Mouse (Mus musculus) megakaryocyte, embryonic 14.5 days (primary cell): Measurements from ENCODE around the gene Eif4b. TPM values are rescaled to one million over a fixed set of nuclear protein-coding genes. Genes with fewer than 3 reads are reported as not detected.

Experiments used
- H3K27me3 ChIP-seq: replicated peaks from 2 replicates; pipeline ENCODE3; 2012; ENCODE audit warnings: inconsistent platforms
- H3K36me3 ChIP-seq: replicated peaks from 2 replicates; pipeline ENCODE3; 2012; ENCODE audit warnings: low read length, inconsistent platforms, mixed read lengths
- H3K4me1 ChIP-seq: 2 replicates; pipeline ENCODE4 v1.6.1; 2012; ENCODE audit warnings: inconsistent platforms
- H3K4me3 ChIP-seq: replicated peaks from 2 replicates; pipeline ENCODE3; 2012; ENCODE audit warnings: moderate library complexity, mild to moderate bottlenecking, inconsistent platforms
- H3K9me3 ChIP-seq: 2 replicates; pipeline ENCODE4 v1.6.1; 2012; ENCODE audit warnings: inconsistent platforms
- FLI1 ChIP-seq: IDR thresholded peaks from 2 replicates; pipeline ENCODE4 v1.6.1; 2012; ENCODE audit warnings: low read length, inconsistent platforms, mixed read lengths
- GATA1 ChIP-seq: IDR thresholded peaks from 3 replicates; pipeline ENCODE4 v1.6.1; 2012; ENCODE audit warnings: mixed read lengths, low read length, inconsistent platforms, borderline replicate concordance
- polyA plus RNA-seq: library from polyadenylated mRNA; stranded (reverse); fragments of >175 nt; gene quantifications from 2 replicates; pipeline ENCODE4 v1.2.3, GENCODE M21; 2012; ENCODE audit warnings: low replicate concordance; ENCODE audit not compliant: insufficient read depth

The Eif4b gene
- 18.2 and 102 TPM in 2 replicates for polyA plus RNA-seq

DNA sequence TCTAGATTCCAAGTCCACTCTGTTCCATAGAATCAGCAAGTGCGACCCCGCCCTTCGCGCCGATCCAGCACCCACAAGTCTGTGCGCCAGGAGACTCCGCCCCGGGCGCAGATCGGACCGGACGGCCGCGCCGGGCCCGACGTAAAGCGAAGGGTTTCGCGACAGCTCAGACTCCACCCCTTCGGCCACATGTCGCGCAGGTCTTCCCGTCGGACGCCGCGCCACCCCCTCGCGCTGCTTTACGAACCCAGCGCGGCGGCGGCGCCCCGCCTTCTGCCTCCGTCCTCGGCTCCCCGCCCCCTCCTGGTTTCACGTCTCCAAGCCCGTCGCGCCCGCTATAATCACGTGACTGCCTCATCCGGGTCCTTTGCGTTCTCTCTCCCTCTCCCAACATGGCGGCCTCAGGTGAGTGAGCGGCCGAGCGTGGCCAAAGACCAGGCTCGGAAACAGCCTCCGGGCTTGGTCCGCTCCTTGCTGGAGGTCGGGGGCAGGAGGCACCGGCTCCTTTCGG lies at the start of gene Eif4b:
Gene Eif4b (plus strand): TSS at position 215 of the 511 bp plus-strand sequence.
- Histone ChIP-seq H3K4me3 (peak within 1 kb of the TSS; percentile 97), H3K27me3 (peaks cover 3% of the 10 kb centered on the region), H3K36me3 (peaks cover 5% of the 10 kb centered on the region), H3K9me3 (no peaks in the 10 kb centered on the region), H3K4me1 (peaks cover 75% of the 10 kb centered on the region)
- TF ChIP-seq GATA1 (no peak), FLI1 (no peak)

DNA sequence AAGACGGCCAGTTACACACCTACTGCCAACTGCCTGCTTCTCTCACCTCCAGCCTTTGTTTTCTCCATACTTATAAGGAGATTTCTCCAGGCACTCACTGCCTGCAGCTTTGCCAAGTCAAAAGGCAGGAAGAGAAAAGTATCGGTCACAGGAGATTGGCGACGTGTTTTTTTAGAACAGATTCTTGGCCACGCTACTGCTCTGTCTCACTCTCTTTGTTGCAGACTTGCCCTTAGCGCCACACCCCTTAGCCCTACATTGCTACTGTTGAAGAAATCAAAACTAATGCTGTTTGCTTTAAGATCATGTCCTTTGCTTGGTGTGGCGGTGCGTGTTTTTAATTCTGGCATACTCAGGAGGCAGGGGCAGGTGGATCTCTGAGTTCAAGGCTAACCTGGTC lies 49.7 kb upstream of the Eif4b start:
- TF ChIP-seq FLI1 (no peak), GATA1 (no peak)
- Histone ChIP-seq H3K36me3 (no peaks in the 10 kb centered on the region), H3K27me3 (peaks cover 64% of the 10 kb centered on the region), H3K4me3 (no peak overlapping the region), H3K4me1 (peaks cover 15% of the 10 kb centered on the region), H3K9me3 (0 out of 2 replicates have a peak, but pooled peaks cover 3% of the 10 kb centered on the region)

DNA sequence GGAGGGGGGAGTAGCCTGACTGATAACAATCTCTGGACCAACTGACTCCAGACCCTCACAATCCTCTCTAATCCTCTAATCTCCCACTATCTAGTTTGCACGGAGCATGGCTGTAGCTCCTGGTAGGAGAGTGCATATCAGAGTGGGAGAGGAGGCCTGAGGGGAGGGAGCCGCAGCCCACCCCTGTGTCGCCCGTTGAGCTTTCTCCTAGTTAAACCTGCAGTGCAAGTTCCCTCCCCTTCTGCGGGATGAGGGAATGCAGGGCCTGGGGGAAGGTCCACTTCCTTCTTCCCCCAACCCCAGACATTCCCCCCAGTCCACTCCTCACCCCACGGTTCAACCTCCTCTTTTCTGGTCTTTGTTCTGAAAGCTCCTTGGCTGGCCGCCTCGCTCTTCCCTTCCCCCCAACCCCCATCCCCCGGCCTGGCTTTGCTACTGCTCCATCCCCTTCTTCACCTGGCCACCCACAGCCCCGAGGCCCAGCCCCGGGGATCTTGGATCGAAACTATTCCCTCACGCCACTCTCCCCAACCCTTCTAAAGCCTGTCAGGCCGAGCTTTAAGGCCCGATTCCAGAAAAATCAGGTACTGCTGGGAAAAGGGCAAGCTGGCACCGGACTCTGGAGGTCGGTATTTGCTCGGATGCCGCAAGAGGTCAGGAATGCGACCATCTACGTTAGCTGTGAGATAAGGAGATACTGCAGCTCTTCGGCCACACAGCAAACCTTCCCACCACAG lies 48.3 kb upstream of the Eif4b start:
- Histone ChIP-seq H3K4me3 (peak overlapping the region; percentile 83), H3K4me1 (peaks cover 15% of the 10 kb centered on the region), H3K36me3 (no peaks in the 10 kb centered on the region), H3K9me3 (no peaks in the 10 kb centered on the region), H3K27me3 (peaks cover 72% of the 10 kb centered on the region)
- TF ChIP-seq GATA1 (no peak), FLI1 (no peak)

DNA sequence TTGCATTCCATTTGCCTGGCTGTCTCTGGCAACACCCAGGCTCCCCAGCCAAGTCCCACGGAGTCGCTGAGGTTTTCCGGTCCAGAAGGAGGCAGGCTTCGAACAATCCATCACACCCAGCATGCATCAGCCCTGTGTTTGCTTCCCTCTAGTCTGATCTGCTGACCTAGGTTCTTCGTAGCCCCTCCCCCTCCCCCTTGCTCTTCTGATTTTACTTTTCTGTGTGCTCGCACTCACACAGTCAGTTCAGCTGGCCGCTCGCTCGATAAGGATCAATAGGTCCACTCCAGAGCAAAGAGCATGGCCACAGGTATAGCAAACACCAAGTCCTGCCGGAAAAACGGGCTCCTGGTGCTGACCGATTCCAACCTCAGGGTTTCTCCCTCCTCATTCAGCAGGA lies 47.1 kb upstream of the Eif4b start:
- Histone ChIP-seq H3K36me3 (no peaks in the 10 kb centered on the region), H3K4me3 (peak overlapping the region; percentile 59), H3K9me3 (no peaks in the 10 kb centered on the region), H3K4me1 (peaks cover 15% of the 10 kb centered on the region), H3K27me3 (peaks cover 82% of the 10 kb centered on the region)
- TF ChIP-seq FLI1: no peak
- TF ChIP-seq GATA1: no peak

DNA sequence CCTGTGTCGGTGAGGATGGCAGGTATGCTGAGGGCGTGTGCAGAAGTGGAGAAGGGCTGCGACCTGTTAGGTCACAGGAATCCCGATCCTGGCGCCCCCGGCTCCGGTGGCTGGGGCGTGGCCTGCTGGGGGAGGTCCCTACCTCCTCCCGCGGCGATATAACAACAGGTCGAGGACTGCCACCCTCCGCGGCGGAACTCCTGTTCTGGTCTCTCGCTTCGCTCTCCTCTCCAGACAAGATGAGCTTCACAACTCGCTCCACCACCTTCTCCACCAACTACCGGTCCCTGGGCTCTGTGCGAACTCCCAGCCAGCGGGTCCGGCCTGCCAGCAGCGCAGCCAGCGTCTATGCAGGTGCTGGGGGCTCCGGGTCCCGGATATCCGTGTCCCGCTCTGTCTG lies 45.5 kb upstream of the Eif4b start, which contains the start of gene Krt18:
Gene Krt18 (plus strand): TSS at position 141 of the 400 bp plus-strand sequence.
- TF ChIP-seq FLI1 (no peak), GATA1 (no peak)
- Histone ChIP-seq H3K27me3 (peaks cover 85% of the 10 kb centered on the region), H3K36me3 (no peaks in the 10 kb centered on the region), H3K4me3 (peak within 1 kb of the TSS; percentile 19), H3K4me1 (peaks cover 15% of the 10 kb centered on the region), H3K9me3 (no peaks in the 10 kb centered on the region)

DNA sequence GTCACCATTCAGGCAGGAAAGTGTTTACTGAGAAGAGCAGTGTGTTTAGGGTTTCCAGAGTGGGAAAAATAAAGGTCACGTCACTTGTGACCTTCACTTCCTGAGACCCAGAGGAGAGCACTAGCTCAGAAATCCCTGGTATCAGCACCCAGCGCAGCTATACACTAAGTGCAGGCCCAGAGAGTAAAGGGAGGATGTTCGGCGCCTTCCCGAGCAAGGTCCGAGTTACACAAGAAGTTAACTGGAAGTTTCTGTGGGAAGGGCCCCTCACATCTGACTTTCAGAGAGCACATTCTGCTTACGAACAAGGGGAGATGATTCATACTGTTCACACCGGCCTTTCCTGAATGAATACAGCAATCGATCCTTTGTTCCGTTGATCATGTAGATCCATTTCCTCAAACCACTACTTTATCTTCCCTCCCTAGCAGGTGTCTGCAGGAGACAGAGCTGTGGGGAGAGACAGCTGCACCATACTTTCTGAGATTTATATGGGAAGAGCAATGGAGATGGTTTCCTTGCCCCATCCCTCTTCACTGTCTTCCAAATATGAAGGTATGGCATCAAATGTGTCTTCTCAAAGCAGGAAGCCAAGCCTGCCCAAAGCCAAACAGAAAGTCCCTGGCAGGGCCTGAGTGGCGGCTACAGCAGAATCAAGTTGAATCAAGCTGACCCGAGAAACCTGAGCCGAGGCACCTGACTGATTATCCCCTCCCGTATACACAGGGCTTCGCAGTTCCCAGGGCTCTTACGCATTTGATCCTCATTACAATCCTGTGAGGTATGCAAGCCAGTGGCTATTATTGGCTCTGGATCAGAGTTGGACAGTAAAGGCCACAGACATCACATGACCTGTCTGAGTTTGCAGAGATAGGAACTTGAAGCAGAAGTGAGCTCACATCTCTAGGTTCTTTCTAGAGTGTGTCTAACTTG lies 39.2 kb upstream of the Eif4b start:
- TF ChIP-seq GATA1: no peak
- no peak for TF ChIP-seq FLI1
- Histone ChIP-seq H3K4me3 (no peak overlapping the region), H3K9me3 (no peaks in the 10 kb centered on the region), H3K36me3 (no peaks in the 10 kb centered on the region), H3K27me3 (peaks cover 60% of the 10 kb centered on the region), H3K4me1 (peaks cover 5% of the 10 kb centered on the region)

DNA sequence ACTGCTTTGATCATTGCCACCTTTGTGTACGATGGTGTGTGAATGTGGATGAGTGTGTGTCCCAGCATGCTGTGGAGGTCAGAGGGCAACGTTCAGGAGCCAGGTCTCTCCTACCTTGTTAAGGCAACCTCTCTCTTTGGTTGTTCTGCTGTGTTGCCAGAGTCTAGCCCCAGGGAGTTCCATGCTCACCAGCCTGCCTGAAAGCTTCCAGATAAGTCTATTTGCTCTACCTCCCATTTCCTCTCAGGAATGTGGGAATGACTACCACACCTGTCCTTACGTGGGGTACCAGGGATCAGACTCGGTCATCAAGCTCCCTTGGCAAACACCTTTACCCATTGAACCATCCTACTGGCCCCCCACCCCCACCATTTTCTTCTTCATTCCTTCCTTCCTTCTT lies 33.3 kb upstream of the Eif4b start:
- Histone ChIP-seq H3K36me3 (no peaks in the 10 kb centered on the region), H3K9me3 (no peaks in the 10 kb centered on the region), H3K4me1 (peaks cover 5% of the 10 kb centered on the region), H3K4me3 (no peak overlapping the region), H3K27me3 (peaks cover 41% of the 10 kb centered on the region)
- TF ChIP-seq GATA1 (no peak), FLI1 (no peak)

DNA sequence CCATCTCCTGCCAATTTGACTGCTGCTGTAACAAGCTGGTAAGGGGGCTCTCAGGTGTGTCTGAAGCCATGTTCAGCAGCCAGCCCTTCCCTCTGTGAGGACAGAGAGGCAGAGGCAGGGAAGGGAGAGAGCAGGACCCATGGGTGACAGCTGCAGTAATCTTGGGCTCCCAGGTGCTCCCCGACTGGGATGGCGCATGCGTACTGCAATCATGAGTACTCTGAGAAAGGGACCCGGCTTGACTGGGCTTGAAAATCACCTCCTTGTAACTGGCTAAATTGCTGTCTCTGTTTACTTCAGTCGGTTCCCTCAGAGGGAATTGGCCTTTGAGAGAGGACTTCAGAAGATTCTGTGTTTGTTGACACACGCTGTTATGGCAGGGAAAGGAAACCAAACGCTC lies 31.6 kb upstream of the Eif4b start:
- Histone ChIP-seq H3K36me3 (no peaks in the 10 kb centered on the region), H3K4me1 (peaks cover 5% of the 10 kb centered on the region), H3K27me3 (peaks cover 44% of the 10 kb centered on the region), H3K9me3 (no peaks in the 10 kb centered on the region), H3K4me3 (no peak overlapping the region)
- TF ChIP-seq FLI1: no peak
- TF ChIP-seq GATA1: no peak

DNA sequence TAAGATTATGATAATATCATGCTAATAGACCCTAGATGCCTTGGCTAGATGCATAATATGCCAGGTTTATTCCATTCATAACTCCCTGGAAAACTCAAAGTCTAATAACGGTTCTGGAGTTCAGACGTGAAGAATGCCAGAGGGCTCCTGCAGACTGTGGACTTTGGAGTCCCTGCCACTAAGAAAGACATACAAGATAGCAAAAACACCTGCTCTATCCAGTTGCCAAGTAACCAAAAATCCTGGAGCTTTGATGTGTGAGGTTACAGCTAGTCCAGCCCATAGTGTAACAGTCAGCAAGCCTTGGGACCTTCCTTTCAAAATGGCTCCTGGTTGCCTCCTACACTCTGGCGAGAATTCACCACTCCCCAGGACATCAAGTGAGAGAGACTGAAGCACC lies 28.8 kb upstream of the Eif4b start:
- H3K4me1 ChIP-seq: no peaks in the 10 kb centered on the region
- no peak overlapping the region for H3K4me3 ChIP-seq
- H3K36me3 ChIP-seq: no peaks in the 10 kb centered on the region
- TF ChIP-seq GATA1 (no peak), FLI1 (no peak)
- H3K9me3 ChIP-seq: no peaks in the 10 kb centered on the region
- H3K27me3 ChIP-seq: peaks cover 36% of the 10 kb centered on the region

DNA sequence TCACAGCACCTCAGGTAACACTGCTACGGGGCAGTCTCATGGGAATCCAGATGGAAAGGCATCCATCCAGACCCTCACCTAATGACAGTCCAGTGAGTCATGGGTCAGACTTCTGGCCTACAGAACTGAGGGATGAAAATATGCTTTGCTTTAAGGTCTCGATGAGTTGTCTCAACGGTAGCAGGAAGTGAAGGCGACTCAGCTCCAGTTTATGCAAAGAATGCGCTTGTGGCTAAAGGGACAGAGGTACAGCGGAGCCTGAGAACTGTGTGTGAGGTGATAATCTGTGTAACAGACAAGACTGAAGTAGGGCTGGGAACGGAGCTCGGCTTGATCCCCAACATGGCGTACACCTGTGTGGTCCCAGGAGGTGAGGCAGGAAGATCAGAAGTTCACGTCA lies 27.9 kb upstream of the Eif4b start:
- TF ChIP-seq GATA1: no peak
- TF ChIP-seq FLI1: no peak
- Histone ChIP-seq H3K4me3 (no peak overlapping the region), H3K4me1 (no peaks in the 10 kb centered on the region), H3K9me3 (no peaks in the 10 kb centered on the region), H3K27me3 (peaks cover 32% of the 10 kb centered on the region), H3K36me3 (no peaks in the 10 kb centered on the region)
